Mouse (Mus musculus) forebrain, embryonic 14.5 days (tissue): Measurements from ENCODE around the gene Adamtsl1. TPM values are rescaled to one million over a fixed set of nuclear protein-coding genes. Genes with fewer than 3 reads are reported as not detected.

Source experiments
- ATAC-seq: fragments of 200-750 bp; cut with Nextera tagmentation; 2 replicates; pipeline ENCODE4 v1.8.0; 2017; ENCODE audit warnings: mild to moderate bottlenecking, moderate library complexity
- DNase-seq: peaks from one replicate; pipeline ENCODE4 v3.0.0-alpha.2; 2015; ENCODE audit warnings: low spot score
- H3K27ac ChIP-seq: fragments of 300-500 bp; sonication (generic); 2 replicates; pipeline ENCODE4 v1.5.1; 2014; ENCODE audit warnings: low read depth, mild to moderate bottlenecking, control low read depth, low read length, moderate library complexity
- H3K27me3 ChIP-seq: fragments of 300-500 bp; sonication (generic); replicated peaks from 2 replicates; pipeline ENCODE4 v1.6.1; 2014; ENCODE audit warnings: low read length, control low read depth, mixed read lengths; ENCODE audit not compliant: control insufficient read depth, insufficient read depth
- H3K36me3 ChIP-seq: fragments of 300-500 bp; sonication (generic); 2 replicates; pipeline ENCODE4 v1.6.1; 2014; ENCODE audit warnings: low read length, control low read depth; ENCODE audit not compliant: control insufficient read depth, insufficient read depth
- H3K4me1 ChIP-seq: fragments of 300-500 bp; sonication (generic); 2 replicates; pipeline ENCODE4 v1.6.1; 2014; ENCODE audit warnings: antibody characterized with exemption, low read length, control low read depth; ENCODE audit not compliant: control insufficient read depth, insufficient read depth
- H3K4me2 ChIP-seq: fragments of 300-500 bp; sonication (generic); 2 replicates; pipeline ENCODE4 v1.6.1; 2014; ENCODE audit warnings: mild to moderate bottlenecking, control low read depth, low read length
- H3K4me3 ChIP-seq: fragments of 300-500 bp; sonication (generic); 2 replicates; pipeline ENCODE4 v1.5.1; 2014; ENCODE audit warnings: low read depth, low read length, control low read depth
- H3K9ac ChIP-seq: fragments of 300-500 bp; sonication (generic); 2 replicates; pipeline ENCODE4 v1.6.1; 2014; ENCODE audit warnings: mild to moderate bottlenecking, low read length, control low read depth, moderate library complexity
- H3K9me3 ChIP-seq: fragments of 300-500 bp; sonication (generic); replicated peaks from 2 replicates; pipeline ENCODE4 v1.6.1; 2016; ENCODE audit warnings: low read length, control low read depth, mixed read lengths; ENCODE audit not compliant: control insufficient read depth
- WGBS: fragments of 180-500 bp; shearing (Covaris S2); extraction: QIAGEN DNeasy Blood & Tissue Kit; methylation state at CpG from one replicate; pipeline ENCODE4 v1.1.7; 2014; 5-methylcytosine and 5-hydroxymethylcytosine counted together
- polyA plus RNA-seq: library from polyadenylated mRNA; unstranded; fragments of >200 nt; fragmentation: Nextera tagmentation; extraction: Ambion mirVana; gene quantifications from 2 replicates; pipeline ENCODE4 v1.2.1, GENCODE M21; 2014

Gene Adamtsl1
- polyA plus RNA-seq, 1 experiment from 2014 or later: 2.2 TPM

DNA sequence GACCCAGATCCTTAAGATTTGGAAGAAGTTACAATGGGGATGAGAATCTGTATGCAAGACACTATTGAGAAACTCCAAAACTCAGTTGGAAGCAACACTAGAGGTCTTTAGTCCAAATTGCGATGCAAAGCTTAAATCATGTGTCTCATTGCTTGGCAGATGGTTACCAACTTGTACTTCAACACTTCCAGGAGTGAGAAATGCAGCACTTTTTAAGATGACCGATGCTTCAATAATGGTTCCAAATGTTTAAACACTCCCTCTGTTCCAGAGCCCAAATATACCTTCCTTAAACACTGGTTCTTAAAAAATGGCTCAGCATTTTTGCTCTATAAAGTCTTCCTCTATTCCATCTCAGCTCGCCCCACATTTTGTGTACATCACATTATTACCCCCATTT lies 499.7 kb downstream of the Adamtsl1 start:
- 90% methylated on average over 3 of the region's 3 CpGs for WGBS
- H3K4me3 ChIP-seq: no peak overlapping the region
- H3K27me3 ChIP-seq: no peaks in the 10 kb centered on the region
- H3K9me3 ChIP-seq: no peaks in the 10 kb centered on the region
- no peaks in the 10 kb centered on the region for H3K4me1 ChIP-seq
- no peak for DNase-seq
- H3K27ac ChIP-seq: no peak overlapping the region
- no peak for ATAC-seq
- H3K4me2 ChIP-seq: no peak overlapping the region
- no peak overlapping the region for H3K9ac ChIP-seq
- no peaks in the 10 kb centered on the region for H3K36me3 ChIP-seq

DNA sequence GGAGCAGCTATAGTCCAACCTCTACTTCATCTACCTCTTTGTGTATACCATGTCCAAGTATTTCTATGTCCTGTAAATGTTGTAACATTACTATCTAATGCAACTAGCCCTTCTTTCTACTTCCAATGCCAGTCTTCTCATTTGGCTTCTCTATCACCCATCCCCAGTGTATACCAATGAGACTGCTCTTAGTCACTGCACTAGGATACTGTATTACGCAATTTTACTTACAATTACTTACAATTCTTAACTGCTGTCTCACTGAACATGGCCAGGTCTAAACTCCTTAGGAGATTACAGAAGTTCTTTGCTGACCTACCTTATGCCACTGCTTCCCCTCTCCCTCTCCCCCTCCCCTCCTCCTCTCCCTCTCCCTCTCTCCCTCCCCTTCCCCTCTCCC lies 505.0 kb downstream of the Adamtsl1 start:
- WGBS: 94% methylated on average over 1 of the region's 1 CpGs
- Histone ChIP-seq H3K9me3 (no peaks in the 10 kb centered on the region), H3K4me1 (peaks cover 14% of the 10 kb centered on the region), H3K4me3 (no peak overlapping the region), H3K27ac (no peak overlapping the region), H3K36me3 (no peaks in the 10 kb centered on the region), H3K4me2 (no peak overlapping the region), H3K9ac (no peak overlapping the region), H3K27me3 (no peaks in the 10 kb centered on the region)
- ATAC-seq (no peak), DNase-seq (no peak)

DNA sequence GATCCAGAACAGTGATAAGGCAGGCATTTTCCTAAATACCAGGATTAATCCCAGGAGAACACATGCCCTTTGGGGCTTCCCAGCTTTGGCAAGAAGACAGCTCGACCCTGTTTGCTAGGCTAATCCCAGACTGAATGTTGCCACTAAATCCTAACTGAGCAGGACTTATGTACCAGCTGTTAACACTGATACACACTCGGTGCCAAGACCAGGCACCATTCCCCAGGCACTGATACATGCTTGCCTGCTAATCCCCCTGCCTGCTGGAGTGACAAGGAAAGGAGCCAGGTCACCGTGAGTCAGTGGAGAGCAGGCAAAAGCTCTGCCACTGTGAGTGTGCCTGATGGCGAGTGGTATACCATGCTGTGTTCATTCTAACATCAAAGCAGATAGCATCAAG lies 505.6 kb downstream of the Adamtsl1 start:
- no peak overlapping the region for H3K4me2 ChIP-seq
- peaks cover 14% of the 10 kb centered on the region for H3K4me1 ChIP-seq
- H3K4me3 ChIP-seq: no peak overlapping the region
- ATAC-seq (peak; percentile 55; the same call in 1 of the 2 replicates), DNase-seq (peak; percentile 68)
- H3K27ac ChIP-seq: no peak overlapping the region
- WGBS: 22% methylated on average over 4 of the region's 4 CpGs
- H3K9ac ChIP-seq: no peak overlapping the region
- no peaks in the 10 kb centered on the region for H3K36me3 ChIP-seq
- no peaks in the 10 kb centered on the region for H3K27me3 ChIP-seq
- H3K9me3 ChIP-seq: no peaks in the 10 kb centered on the region

DNA sequence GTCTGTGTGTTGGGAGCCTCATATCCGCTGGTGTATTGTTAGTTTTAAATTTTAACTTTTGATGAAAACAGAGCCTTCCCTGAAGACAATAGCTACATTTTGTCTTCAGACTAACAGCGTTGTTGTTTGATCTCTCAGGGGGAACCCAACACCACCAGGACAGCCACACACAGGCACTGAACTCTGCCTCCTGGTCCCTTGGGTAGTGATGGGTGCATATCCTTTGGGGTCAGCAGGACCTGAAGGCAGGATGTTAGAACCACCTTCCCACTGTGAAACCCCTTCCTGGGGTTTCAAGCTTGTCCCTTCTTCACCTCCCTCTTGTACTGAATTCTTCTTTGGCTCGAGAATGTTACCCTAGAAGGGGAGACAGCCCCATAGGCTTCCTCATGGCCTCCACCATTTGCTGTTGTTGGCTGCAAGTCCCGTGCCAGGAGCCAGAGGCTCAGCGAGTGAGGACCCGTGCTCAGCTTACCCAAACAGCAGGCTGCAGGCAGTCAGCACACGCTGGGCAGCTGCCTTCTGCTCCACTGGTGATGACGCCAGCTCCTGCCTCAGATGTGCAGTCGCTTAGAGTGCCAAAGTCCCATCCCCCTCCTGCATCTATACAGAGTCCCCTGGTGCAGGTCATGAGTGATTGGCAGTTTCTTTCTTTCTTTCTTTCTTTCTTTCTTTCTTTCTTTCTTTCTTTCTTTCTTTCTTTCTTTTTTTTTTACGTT lies 506.6 kb downstream of the Adamtsl1 start:
- WGBS: 22% methylated on average over 10 of the region's 10 CpGs
- no peaks in the 10 kb centered on the region for H3K27me3 ChIP-seq
- H3K9ac ChIP-seq: no peak overlapping the region
- ATAC-seq (peak; percentile 92), DNase-seq (peak; percentile 88)
- H3K36me3 ChIP-seq: no peaks in the 10 kb centered on the region
- peak overlapping the region; percentile 48 for H3K27ac ChIP-seq
- peaks cover 14% of the 10 kb centered on the region for H3K4me1 ChIP-seq
- no peaks in the 10 kb centered on the region for H3K9me3 ChIP-seq
- peak overlapping the region; percentile 16; the same call in 1 of the 2 replicates for H3K4me2 ChIP-seq
- H3K4me3 ChIP-seq: no peak overlapping the region

DNA sequence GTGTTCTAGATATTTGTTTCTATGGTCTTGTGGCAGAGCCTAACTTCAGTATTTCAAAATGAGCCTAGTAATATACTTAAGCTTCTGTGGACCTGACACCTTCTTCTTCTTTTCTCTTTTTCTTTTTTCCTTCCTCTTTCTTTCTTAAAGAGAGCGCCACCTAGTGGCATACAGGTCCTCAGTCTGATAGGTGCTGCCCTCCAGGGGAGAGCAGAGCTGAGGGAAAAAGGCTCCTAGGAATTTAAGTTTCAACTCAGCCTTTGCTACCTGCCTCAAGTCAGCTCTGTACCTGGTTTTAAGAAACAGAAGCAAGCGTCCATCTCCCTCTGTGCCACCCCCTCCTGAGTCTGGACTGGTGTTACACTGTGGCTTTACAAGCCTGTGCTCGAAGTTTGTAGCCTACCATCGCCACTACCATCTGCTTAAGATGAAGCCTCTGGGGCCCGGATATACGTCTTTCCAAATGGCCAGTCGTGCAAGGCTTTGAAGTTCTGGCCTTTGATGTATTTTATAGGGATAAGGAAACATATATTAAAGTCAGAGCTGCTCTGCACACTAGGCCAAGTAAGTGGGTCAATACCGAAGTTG lies 510.7 kb downstream of the Adamtsl1 start:
- H3K4me2 ChIP-seq: no peak overlapping the region
- 66% methylated on average over 8 of the region's 8 CpGs for WGBS
- no peaks in the 10 kb centered on the region for H3K36me3 ChIP-seq
- H3K9ac ChIP-seq: no peak overlapping the region
- no peaks in the 10 kb centered on the region for H3K27me3 ChIP-seq
- no peak overlapping the region for H3K4me3 ChIP-seq
- ATAC-seq (0 out of 2 replicates have a peak, but pooled peaks have one; percentile 18), DNase-seq (peak; percentile 76)
- H3K9me3 ChIP-seq: no peaks in the 10 kb centered on the region
- H3K4me1 ChIP-seq: peaks cover 11% of the 10 kb centered on the region
- no peak overlapping the region for H3K27ac ChIP-seq

DNA sequence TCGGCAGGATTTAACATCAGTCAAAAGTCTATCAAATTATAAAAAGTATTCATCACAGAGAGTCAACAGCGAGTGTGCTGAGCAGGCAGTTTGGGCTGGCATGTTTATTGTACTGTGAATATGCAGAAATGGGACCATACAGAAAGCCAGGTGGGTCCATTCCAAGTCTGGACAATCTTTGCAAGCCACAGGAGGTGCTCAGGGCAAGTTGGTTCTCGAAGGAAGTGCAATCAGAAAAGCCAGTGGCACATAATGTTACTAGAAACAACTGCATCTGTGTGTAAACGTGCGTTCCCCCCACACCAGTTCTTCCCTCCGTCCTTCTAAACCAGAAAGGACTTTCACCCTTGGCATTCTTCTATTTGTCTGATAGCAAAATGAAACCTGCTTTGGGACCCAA lies 515.5 kb downstream of the Adamtsl1 start:
- WGBS: 88% methylated on average over 6 of the region's 6 CpGs
- H3K9me3 ChIP-seq: no peaks in the 10 kb centered on the region
- no peak overlapping the region for H3K4me2 ChIP-seq
- no peak overlapping the region for H3K4me3 ChIP-seq
- ATAC-seq (no peak), DNase-seq (no peak)
- H3K36me3 ChIP-seq: no peaks in the 10 kb centered on the region
- H3K4me1 ChIP-seq: peaks cover 3% of the 10 kb centered on the region; the same call in 1 of the 2 replicates
- H3K9ac ChIP-seq: no peak overlapping the region
- no peaks in the 10 kb centered on the region for H3K27me3 ChIP-seq
- no peak overlapping the region for H3K27ac ChIP-seq

DNA sequence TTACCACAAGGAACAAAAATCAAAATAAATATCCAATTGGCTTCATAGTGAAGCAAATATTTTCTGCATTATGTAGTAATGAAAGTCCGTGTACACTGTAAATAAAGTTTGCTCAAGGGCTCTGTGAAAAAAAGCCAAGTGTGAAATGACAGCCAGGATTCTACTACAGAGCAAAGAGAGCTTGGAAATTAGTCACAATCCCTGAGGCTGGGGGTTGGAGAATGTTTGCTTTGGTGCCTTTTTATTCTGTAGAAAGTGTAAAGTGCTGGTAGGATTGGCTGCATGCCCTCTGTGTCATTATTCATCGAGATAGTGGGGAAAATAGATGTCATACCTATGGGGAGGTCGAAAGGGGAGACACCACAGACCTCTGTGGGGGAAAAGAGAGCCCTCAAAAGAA lies 516.2 kb downstream of the Adamtsl1 start:
- Histone ChIP-seq H3K9ac (no peak overlapping the region), H3K36me3 (no peaks in the 10 kb centered on the region), H3K4me3 (no peak overlapping the region), H3K27me3 (no peaks in the 10 kb centered on the region), H3K27ac (no peak overlapping the region), H3K4me1 (peaks cover 3% of the 10 kb centered on the region; the same call in 1 of the 2 replicates), H3K9me3 (no peaks in the 10 kb centered on the region), H3K4me2 (no peak overlapping the region; the same call in 1 of the 2 replicates)
- WGBS: 43% methylated on average over 3 of the region's 3 CpGs
- ATAC-seq (no peak), DNase-seq (peak; percentile 27)

DNA sequence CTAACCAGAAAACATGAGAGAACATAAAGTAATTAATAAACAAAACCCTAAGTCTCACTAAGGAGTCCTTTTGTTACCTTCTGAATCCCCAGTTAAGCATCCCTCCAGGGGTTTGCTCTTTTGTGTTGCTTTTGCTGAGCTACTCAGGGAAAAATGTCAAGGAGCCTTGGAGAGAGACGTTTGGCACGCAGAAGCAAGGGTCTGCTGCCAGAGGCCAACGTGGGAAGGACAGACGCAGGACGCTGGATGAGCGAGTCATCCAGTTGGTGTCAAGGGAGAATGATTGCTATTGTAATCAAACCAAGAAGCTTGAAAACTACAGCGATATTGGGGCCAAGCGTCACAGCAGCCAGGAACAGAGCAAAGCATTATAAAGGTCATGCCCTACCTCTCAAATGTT lies 517.1 kb downstream of the Adamtsl1 start:
- Histone ChIP-seq H3K9ac (no peak overlapping the region), H3K27me3 (no peaks in the 10 kb centered on the region), H3K9me3 (no peaks in the 10 kb centered on the region), H3K4me2 (no peak overlapping the region), H3K4me3 (no peak overlapping the region), H3K4me1 (peaks cover 3% of the 10 kb centered on the region; the same call in 1 of the 2 replicates), H3K36me3 (no peaks in the 10 kb centered on the region), H3K27ac (no peak overlapping the region)
- no peak for ATAC-seq
- WGBS: 5% methylated on average over 8 of the region's 8 CpGs
- DNase-seq: no peak

DNA sequence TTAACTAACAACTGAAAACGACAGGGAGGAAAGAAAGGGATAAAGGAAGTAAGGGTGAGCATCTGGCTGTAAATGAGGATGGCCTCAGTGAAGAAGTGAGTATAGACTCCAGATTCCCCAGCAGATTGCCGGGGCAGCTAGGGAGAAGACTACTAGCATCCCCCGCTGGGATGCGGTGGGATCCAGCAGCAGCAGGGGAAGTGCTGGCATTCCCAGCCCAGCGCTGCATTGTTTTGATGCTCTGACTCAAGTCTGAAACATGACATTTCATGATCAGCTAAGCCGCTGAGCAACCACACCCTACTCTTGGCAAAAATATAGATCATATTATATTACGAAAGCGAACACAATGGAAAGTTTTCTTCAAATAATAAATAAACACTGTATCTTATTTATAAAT lies 526.9 kb downstream of the Adamtsl1 start:
- WGBS: 44% methylated on average over 8 of the region's 8 CpGs
- Histone ChIP-seq H3K4me3 (no peak overlapping the region), H3K4me1 (no peaks in the 10 kb centered on the region), H3K27ac (no peak overlapping the region), H3K27me3 (no peaks in the 10 kb centered on the region), H3K9me3 (no peaks in the 10 kb centered on the region), H3K9ac (no peak overlapping the region), H3K36me3 (no peaks in the 10 kb centered on the region), H3K4me2 (no peak overlapping the region)
- DNase-seq (no peak), ATAC-seq (no peak)
